Mouse (Mus musculus): ENCODE data around the gene Tmem108. TPM values are rescaled to one million over a fixed set of nuclear protein-coding genes. Genes with fewer than 3 reads are reported as not detected.

The Tmem108 gene
- 12.0 and 13.0 TPM in 2 replicates for polyA plus RNA-seq (2014; fragmentation: Nextera tagmentation; extraction: Ambion mirVana)

DNA sequence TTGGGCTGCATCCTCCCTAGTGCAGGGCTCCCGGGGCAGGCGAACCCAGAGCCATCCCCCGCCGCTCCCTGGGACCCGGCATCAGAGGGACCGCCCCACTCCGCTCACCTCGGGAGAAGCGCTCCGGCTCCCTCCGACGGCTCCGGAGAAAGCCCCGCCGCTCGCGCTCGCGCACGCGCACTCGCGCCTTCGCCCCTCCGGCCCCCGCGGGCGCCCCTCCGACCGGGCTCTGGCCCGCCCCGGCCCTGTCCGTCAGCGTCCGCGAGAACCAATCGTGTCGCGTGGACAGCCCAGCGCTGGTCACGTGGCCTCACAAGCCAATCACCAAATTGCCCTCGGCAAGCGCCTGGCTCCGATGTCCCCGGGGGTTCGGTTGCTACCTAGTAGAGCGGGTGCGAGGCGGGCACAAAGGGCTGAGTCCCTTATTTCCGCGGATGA is at the start of gene Tmem108:
TSS of gene Tmem108 (minus strand) at position 191 of the 438 bp plus-strand sequence.
- 0% methylated on average over 49 of the region's 51 CpGs for WGBS
- H3K27me3 ChIP-seq (ENCODE audit: control insufficient read depth, insufficient read depth, low read length): peaks cover 12% of the 10 kb centered on the region; the same call in 1 of the 2 replicates
- DNase-seq (ENCODE audit: low spot score, missing footprints): peak; percentile 99

DNA sequence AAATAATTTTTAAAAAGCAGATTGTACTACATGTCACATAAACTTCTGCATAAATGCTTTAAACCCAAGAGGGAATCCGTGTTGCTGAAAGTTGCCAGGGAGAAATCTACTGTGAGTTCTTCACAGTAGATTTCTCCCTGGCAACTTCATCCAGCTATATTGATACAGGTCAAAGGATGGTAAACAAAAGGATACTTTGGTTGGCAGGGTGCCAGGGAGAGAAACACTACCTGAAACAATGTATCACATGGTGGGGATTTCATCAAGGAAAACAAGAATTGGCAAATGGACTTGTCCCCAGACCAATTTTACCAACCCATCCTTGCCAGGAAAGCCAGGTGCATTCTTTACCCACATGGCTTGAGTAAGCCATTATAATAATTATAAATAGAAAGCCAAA is 27.4 kb upstream of the Tmem108 start:
- DNase-seq (ENCODE audit: low spot score, missing footprints) (no peak), ATAC-seq (ENCODE audit: low FRiP score) (no peak)
- Histone ChIP-seq H3K4me2 (no peak overlapping the region), H3K27me3 (ENCODE audit: control insufficient read depth, insufficient read depth, low read length) (no peaks in the 10 kb centered on the region), H3K9ac (ENCODE audit: low read length) (no peak overlapping the region), H3K9me3 (ENCODE audit: control insufficient read depth, low read length) (no peaks in the 10 kb centered on the region), H3K4me1 (ENCODE audit: control insufficient read depth, insufficient read depth, low read length) (no peaks in the 10 kb centered on the region), H3K36me3 (ENCODE audit: control insufficient read depth, insufficient read depth, low read length) (no peaks in the 10 kb centered on the region), H3K27ac (ENCODE audit: low read depth, low read length) (no peak overlapping the region), H3K4me3 (ENCODE audit: low read depth, low read length) (no peak overlapping the region)
- WGBS: 82% methylated on average over 1 of the region's 1 CpGs

More for the DNA sequence above, at the start of gene Tmem108:
- H3K4me1 ChIP-seq (ENCODE audit: control insufficient read depth, insufficient read depth, low read length): peaks cover 12% of the 10 kb centered on the region
- peak; percentile 98 for ATAC-seq (ENCODE audit: low FRiP score)
- H3K36me3 ChIP-seq (ENCODE audit: control insufficient read depth, insufficient read depth, low read length): no peaks in the 10 kb centered on the region
- H3K27ac ChIP-seq (ENCODE audit: low read depth, low read length): no peak within 1 kb of the TSS
- peak within 1 kb of the TSS; percentile 51 for H3K4me3 ChIP-seq (ENCODE audit: low read depth, low read length)
- peak within 1 kb of the TSS; percentile 65 for H3K9ac ChIP-seq (ENCODE audit: low read length)
- H3K4me2 ChIP-seq: peak within 1 kb of the TSS; percentile 68
- H3K9me3 ChIP-seq (ENCODE audit: control insufficient read depth, low read length): no peaks in the 10 kb centered on the region

DNA sequence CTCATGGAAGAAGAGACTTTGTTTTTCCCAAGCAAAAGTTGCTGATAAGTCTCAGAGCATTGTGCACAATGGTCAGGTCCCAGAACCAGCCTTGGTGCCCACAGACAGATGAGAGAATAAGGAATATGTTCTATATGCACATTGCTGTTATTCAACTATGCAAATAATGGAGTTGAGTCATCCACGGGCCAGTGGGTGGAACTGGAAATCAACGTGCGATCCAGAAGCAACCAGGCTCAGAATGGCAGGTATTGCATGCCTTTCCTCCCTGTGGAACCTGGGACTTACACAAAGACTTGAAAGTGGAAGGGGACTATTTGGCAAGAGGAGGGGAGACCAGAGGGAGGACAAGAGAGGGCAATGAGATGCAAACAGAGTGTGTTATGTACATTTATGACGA is 22.5 kb upstream of the Tmem108 start:
- no peak for ATAC-seq (ENCODE audit: low FRiP score)
- no peak for DNase-seq (ENCODE audit: low spot score, missing footprints)
- WGBS: 88% methylated on average over 4 of the region's 4 CpGs
- H3K27ac ChIP-seq (ENCODE audit: low read depth, low read length): no peak overlapping the region
- no peaks in the 10 kb centered on the region for H3K9me3 ChIP-seq (ENCODE audit: control insufficient read depth, low read length)
- H3K4me2 ChIP-seq: no peak overlapping the region
- H3K9ac ChIP-seq (ENCODE audit: low read length): no peak overlapping the region
- no peaks in the 10 kb centered on the region for H3K27me3 ChIP-seq (ENCODE audit: control insufficient read depth, insufficient read depth, low read length)
- no peak overlapping the region for H3K4me3 ChIP-seq (ENCODE audit: low read depth, low read length)
- H3K4me1 ChIP-seq (ENCODE audit: control insufficient read depth, insufficient read depth, low read length): no peaks in the 10 kb centered on the region
- H3K36me3 ChIP-seq (ENCODE audit: control insufficient read depth, insufficient read depth, low read length): no peaks in the 10 kb centered on the region

DNA sequence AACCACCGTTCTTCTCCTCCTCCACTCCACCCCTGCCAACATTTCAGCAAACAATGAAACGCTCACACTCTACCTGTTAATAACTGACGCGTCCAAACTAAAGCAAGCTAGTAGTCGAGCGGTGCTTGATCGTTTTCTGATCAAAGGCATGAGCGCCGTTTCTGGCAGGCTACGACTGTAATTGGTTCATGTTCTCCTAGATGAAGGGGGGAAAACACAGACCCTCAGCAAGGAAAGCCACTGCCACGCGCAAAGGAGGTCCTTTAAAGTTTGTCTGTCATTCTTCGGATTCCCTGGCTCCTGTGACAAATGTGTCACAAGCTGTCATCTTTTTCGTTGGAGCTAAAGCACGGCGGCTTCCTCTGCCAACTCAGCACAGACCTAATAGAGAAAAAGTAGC is 21.6 kb upstream of the Tmem108 start:
- no peak for DNase-seq (ENCODE audit: low spot score, missing footprints)
- H3K9ac ChIP-seq (ENCODE audit: low read length): no peak overlapping the region
- H3K9me3 ChIP-seq (ENCODE audit: control insufficient read depth, low read length): no peaks in the 10 kb centered on the region
- no peaks in the 10 kb centered on the region for H3K36me3 ChIP-seq (ENCODE audit: control insufficient read depth, insufficient read depth, low read length)
- H3K27ac ChIP-seq (ENCODE audit: low read depth, low read length): no peak overlapping the region
- H3K4me3 ChIP-seq (ENCODE audit: low read depth, low read length): no peak overlapping the region
- ATAC-seq (ENCODE audit: low FRiP score): no peak
- no peaks in the 10 kb centered on the region for H3K27me3 ChIP-seq (ENCODE audit: control insufficient read depth, insufficient read depth, low read length)
- 91% methylated on average over 16 of the region's 16 CpGs for WGBS
- no peaks in the 10 kb centered on the region for H3K4me1 ChIP-seq (ENCODE audit: control insufficient read depth, insufficient read depth, low read length)
- no peak overlapping the region for H3K4me2 ChIP-seq

DNA sequence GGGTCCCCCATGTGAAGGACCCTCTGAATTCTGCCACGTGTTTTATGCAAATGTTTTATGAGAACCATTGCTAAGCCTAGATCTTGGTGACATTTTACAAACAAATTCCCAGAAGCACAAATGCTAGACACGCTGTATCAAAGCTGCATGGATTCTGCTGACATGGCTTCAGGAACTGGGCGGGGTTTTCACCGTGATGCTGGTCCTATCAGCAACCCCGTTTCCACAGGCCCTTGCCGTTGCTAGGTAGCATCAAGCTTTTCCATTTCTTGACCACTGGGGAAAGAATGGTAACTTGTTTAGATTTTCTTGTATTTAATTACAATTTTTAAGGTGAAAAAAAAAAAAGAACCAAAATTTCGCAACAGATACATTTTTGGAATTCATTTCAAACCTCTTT is 20.7 kb upstream of the Tmem108 start:
- DNase-seq (ENCODE audit: low spot score, missing footprints) (no peak), ATAC-seq (ENCODE audit: low FRiP score) (no peak)
- 79% methylated on average over 7 of the region's 7 CpGs for WGBS
- no peaks in the 10 kb centered on the region for H3K27me3 ChIP-seq (ENCODE audit: control insufficient read depth, insufficient read depth, low read length)
- H3K27ac ChIP-seq (ENCODE audit: low read depth, low read length): no peak overlapping the region
- no peaks in the 10 kb centered on the region for H3K4me1 ChIP-seq (ENCODE audit: control insufficient read depth, insufficient read depth, low read length)
- H3K4me3 ChIP-seq (ENCODE audit: low read depth, low read length): no peak overlapping the region
- H3K9ac ChIP-seq (ENCODE audit: low read length): no peak overlapping the region
- no peak overlapping the region for H3K4me2 ChIP-seq
- no peaks in the 10 kb centered on the region for H3K9me3 ChIP-seq (ENCODE audit: control insufficient read depth, low read length)
- no peaks in the 10 kb centered on the region for H3K36me3 ChIP-seq (ENCODE audit: control insufficient read depth, insufficient read depth, low read length)

DNA sequence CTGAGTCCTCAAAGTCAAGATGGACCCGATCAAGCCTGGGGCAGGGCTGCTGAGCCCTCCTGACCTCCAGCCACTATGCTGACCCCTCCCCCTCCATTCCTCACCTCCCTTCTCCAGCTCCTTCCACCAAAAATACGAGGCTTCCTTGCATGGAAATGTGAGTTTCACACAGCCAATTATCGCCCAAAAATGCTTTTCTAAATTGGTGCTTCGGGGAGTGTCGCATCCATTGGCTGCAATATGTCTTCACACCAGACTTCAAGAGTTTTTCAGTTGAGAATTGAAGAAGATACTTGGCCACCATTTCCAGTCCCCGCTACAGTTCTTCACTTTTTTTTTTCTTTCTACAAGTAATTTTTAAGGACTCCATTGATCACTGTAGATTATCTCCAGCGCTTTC is 19.8 kb upstream of the Tmem108 start:
- Histone ChIP-seq H3K4me1 (ENCODE audit: control insufficient read depth, insufficient read depth, low read length) (no peaks in the 10 kb centered on the region), H3K4me3 (ENCODE audit: low read depth, low read length) (no peak overlapping the region), H3K27me3 (ENCODE audit: control insufficient read depth, insufficient read depth, low read length) (no peaks in the 10 kb centered on the region), H3K27ac (ENCODE audit: low read depth, low read length) (no peak overlapping the region), H3K9me3 (ENCODE audit: control insufficient read depth, low read length) (no peaks in the 10 kb centered on the region), H3K9ac (ENCODE audit: low read length) (no peak overlapping the region), H3K4me2 (no peak overlapping the region), H3K36me3 (ENCODE audit: control insufficient read depth, insufficient read depth, low read length) (no peaks in the 10 kb centered on the region)
- WGBS: 83% methylated on average over 7 of the region's 7 CpGs
- DNase-seq (ENCODE audit: low spot score, missing footprints) (no peak), ATAC-seq (ENCODE audit: low FRiP score) (no peak)

DNA sequence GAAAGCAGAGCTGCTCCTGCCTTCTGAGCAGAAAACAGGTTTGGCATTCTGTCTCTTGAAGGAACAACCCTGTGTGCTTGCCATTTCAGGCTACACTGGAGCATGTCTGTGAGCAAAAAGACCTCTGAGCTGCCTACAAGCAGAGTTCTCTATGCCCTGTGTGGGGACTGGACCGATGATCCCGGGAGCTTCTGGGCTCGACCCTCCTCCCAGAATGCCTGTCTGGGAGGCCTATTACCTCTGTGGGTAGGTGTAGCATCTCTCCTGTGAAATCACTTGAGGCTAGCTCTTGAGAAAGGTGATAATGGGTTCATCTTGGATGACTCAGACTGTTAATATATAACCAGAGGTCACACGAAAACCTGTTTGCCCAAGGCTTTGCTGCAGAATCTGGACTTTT is 19.0 kb upstream of the Tmem108 start:
- Histone ChIP-seq H3K27me3 (ENCODE audit: control insufficient read depth, insufficient read depth, low read length) (no peaks in the 10 kb centered on the region), H3K4me3 (ENCODE audit: low read depth, low read length) (no peak overlapping the region), H3K4me2 (no peak overlapping the region), H3K9me3 (ENCODE audit: control insufficient read depth, low read length) (no peaks in the 10 kb centered on the region), H3K9ac (ENCODE audit: low read length) (no peak overlapping the region), H3K27ac (ENCODE audit: low read depth, low read length) (no peak overlapping the region), H3K4me1 (ENCODE audit: control insufficient read depth, insufficient read depth, low read length) (no peaks in the 10 kb centered on the region), H3K36me3 (ENCODE audit: control insufficient read depth, insufficient read depth, low read length) (no peaks in the 10 kb centered on the region)
- DNase-seq (ENCODE audit: low spot score, missing footprints): no peak
- no peak for ATAC-seq (ENCODE audit: low FRiP score)
- 79% methylated on average over 4 of the region's 4 CpGs for WGBS

DNA sequence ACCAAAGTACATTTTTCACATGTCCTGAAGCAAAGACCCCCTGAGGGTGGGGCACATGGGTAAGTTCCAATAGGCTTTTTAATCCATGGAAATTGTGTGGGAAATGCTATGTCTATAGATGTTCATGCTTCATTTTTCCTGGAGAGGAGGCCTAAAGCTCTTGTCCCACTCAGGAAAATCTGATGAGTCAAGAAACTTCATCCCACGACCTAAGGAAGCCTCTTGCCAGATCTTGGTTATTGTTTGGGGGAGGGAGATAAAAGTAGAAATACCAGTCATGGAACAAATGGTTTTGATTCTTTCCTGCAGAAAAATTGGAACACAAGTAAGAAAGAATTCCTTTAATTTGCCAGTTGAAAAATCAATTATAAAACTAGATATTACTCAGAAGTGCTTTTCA is 16.5 kb upstream of the Tmem108 start:
- no peaks in the 10 kb centered on the region for H3K9me3 ChIP-seq (ENCODE audit: control insufficient read depth, low read length)
- DNase-seq (ENCODE audit: low spot score, missing footprints): no peak
- no peaks in the 10 kb centered on the region for H3K4me1 ChIP-seq (ENCODE audit: control insufficient read depth, insufficient read depth, low read length)
- H3K27me3 ChIP-seq (ENCODE audit: control insufficient read depth, insufficient read depth, low read length): no peaks in the 10 kb centered on the region
- no peak overlapping the region for H3K4me2 ChIP-seq
- no peak overlapping the region for H3K27ac ChIP-seq (ENCODE audit: low read depth, low read length)
- H3K4me3 ChIP-seq (ENCODE audit: low read depth, low read length): no peak overlapping the region
- ATAC-seq (ENCODE audit: low FRiP score): no peak
- WGBS: 45% methylated on average over 1 of the region's 1 CpGs
- H3K36me3 ChIP-seq (ENCODE audit: control insufficient read depth, insufficient read depth, low read length): no peaks in the 10 kb centered on the region
- no peak overlapping the region for H3K9ac ChIP-seq (ENCODE audit: low read length)

DNA sequence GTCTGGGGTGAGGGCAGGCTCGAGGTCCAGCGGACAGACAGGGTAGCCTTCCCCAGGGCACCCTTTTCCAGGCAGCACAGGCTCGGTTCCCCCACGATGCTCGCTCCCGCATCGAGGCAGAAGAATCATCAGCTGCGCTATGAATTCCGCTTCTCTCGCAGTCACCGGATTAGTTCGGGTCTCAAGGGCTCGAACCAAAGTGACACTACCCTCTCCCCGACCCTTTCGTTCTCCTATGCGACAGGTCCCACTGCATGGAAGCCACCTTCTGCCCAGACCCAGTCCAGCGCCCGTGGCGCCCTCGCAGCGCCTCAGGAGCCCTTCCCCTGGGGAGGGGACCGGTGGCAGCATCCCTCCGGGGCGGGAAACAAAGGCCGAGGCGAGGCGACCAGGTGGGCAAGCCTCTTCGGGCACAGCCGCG is 476 bp downstream of the Tmem108 start:
- Histone ChIP-seq H3K36me3 (ENCODE audit: control insufficient read depth, insufficient read depth, low read length) (no peaks in the 10 kb centered on the region), H3K27ac (ENCODE audit: low read depth, low read length) (no peak overlapping the region), H3K9ac (ENCODE audit: low read length) (peak overlapping the region; percentile 65), H3K27me3 (ENCODE audit: control insufficient read depth, insufficient read depth, low read length) (peaks cover 12% of the 10 kb centered on the region; the same call in 1 of the 2 replicates), H3K4me3 (ENCODE audit: low read depth, low read length) (peak overlapping the region; percentile 51), H3K4me2 (peak overlapping the region; percentile 68), H3K4me1 (ENCODE audit: control insufficient read depth, insufficient read depth, low read length) (peaks cover 12% of the 10 kb centered on the region), H3K9me3 (ENCODE audit: control insufficient read depth, low read length) (no peaks in the 10 kb centered on the region)
- ATAC-seq (ENCODE audit: low FRiP score) (no peak), DNase-seq (ENCODE audit: low spot score, missing footprints) (peak; percentile 94)
- WGBS: under 1% methylated on average over 30 of the region's 30 CpGs
